Mouse (Mus musculus) heart, embryonic 15.5 days (tissue): ENCODE data around the gene Rab1a. TPM values are rescaled to one million over a fixed set of nuclear protein-coding genes. Genes with fewer than 3 reads are reported as not detected.
A peak's percentile ranks its signal among the peaks of the same experiment; 100 is the strongest.
"Not testable (repeated sequence)": the region's sequence is repeated elsewhere in the genome, so short reads cannot be mapped to it uniquely, and the experiment has no call there.

ENCODE experiments used
- ATAC-seq: fragments of 200-750 bp; cut with Nextera tagmentation; replicated peaks from 2 replicates; pipeline ENCODE4 v1.8.0; 2017; ENCODE audit warnings: low read depth, moderate TSS enrichment; ENCODE audit not compliant: insufficient number of reproducible peaks, insufficient read depth, low FRiP score
- H3K27ac ChIP-seq: fragments of 300-500 bp; sonication (generic); 2 replicates; pipeline ENCODE4 v1.5.1; 2015; ENCODE audit warnings: mild to moderate bottlenecking, inconsistent platforms
- H3K27me3 ChIP-seq: fragments of 300-500 bp; sonication (generic); 2 replicates; pipeline ENCODE4 v1.6.1; 2015; ENCODE audit warnings: inconsistent platforms
- H3K36me3 ChIP-seq: fragments of 300-500 bp; sonication (generic); 2 replicates; pipeline ENCODE4 v1.6.1; 2015; ENCODE audit warnings: mild to moderate bottlenecking, inconsistent platforms
- H3K4me1 ChIP-seq: fragments of 300-500 bp; sonication (generic); replicated peaks from 2 replicates; pipeline ENCODE4 v1.6.1; 2015; ENCODE audit warnings: inconsistent platforms
- H3K4me2 ChIP-seq: fragments of 300-500 bp; sonication (generic); 2 replicates; pipeline ENCODE4 v1.6.1; 2015; ENCODE audit warnings: inconsistent platforms, mild to moderate bottlenecking, moderate library complexity
- H3K4me3 ChIP-seq: fragments of 300-500 bp; sonication (generic); 2 replicates; pipeline ENCODE4 v1.5.1; 2015; ENCODE audit warnings: mild to moderate bottlenecking, inconsistent platforms
- H3K9ac ChIP-seq: fragments of 300-500 bp; sonication (generic); 2 replicates; pipeline ENCODE4 v1.6.1; 2015; ENCODE audit warnings: mild to moderate bottlenecking, inconsistent platforms
- H3K9me3 ChIP-seq: fragments of 300-500 bp; sonication (generic); replicated peaks from 2 replicates; pipeline ENCODE4 v1.6.1; 2016; ENCODE audit warnings: inconsistent platforms
- WGBS: fragments of 180-500 bp; shearing (Covaris S2); methylation state at CpG from one replicate; pipeline ENCODE4 v1.1.7; 2015; ENCODE audit warnings: mixed read lengths; 5-methylcytosine and 5-hydroxymethylcytosine counted together
- polyA plus RNA-seq: library from polyadenylated mRNA; unstranded; fragments of >200 nt; fragmentation: Nextera tagmentation; extraction: Ambion mirVana; gene quantifications from 2 replicates; pipeline ENCODE4 v1.2.1, GENCODE M21; 2015

Rab1a gene
- 191 and 212 TPM in 2 replicates for polyA plus RNA-seq

GRCm38 (mm10) chr11:20200713-20201575, at the start of gene Rab1a:
Rab1a (plus strand) TSS chr11:20201432.
- peak within 1 kb of the TSS; percentile 99 for H3K4me3 ChIP-seq
- H3K36me3 ChIP-seq: no peaks in the 10 kb centered on the region
- ATAC-seq: peak; percentile 96
- H3K27ac ChIP-seq: peak within 1 kb of the TSS; percentile 97
- WGBS: under 1% methylated on average over 54 of the region's 54 CpGs
- peak within 1 kb of the TSS; percentile 77 for H3K4me2 ChIP-seq
- H3K4me1 ChIP-seq: peaks cover 34% of the 10 kb centered on the region
- no peaks in the 10 kb centered on the region for H3K9me3 ChIP-seq
- peak within 1 kb of the TSS; percentile 100 for H3K9ac ChIP-seq
- no peaks in the 10 kb centered on the region for H3K27me3 ChIP-seq

DNA sequence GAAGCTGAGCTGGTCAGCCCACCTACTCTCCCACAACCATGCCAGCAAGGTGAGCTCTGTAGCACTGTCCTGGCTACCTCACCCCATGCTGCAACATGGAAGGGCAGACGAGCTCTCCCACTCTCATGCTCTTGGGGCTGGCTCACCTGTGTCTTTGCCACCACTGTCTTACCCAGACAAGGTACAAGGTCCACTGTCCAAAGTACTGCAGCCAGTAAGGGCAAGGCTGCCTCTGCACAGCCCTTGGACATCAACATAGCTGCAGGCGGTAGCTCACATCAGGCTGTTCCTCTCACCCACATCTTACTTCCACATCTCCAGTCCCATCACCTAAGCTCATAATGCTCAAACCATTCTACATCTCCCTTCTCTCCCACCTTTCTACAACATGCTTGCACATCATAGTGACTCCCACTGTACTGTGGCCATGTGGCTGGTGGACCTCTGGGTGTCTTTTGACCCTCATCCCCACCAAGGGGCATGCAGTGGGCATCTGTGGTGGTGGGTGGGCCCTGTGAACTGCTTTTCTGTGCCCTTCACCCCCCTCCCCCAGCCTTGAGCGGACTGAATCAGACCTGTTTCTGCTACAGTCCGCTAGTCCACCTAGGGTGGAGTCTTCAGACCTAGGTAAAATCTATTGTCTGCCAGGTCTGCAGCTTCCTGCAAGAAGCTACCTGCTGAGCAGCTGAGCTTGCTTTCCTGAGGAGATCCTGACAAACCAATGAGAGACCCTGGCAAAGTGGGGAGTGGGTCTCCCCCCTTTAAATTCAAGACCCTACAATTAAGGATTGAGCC, 48.9 kb upstream of the Rab1a start:
- WGBS: 80% methylated on average over 4 of the region's 4 CpGs
- no peak overlapping the region for H3K4me2 ChIP-seq
- H3K9ac ChIP-seq: no peak overlapping the region
- no peaks in the 10 kb centered on the region for H3K9me3 ChIP-seq
- ATAC-seq: no peak
- H3K4me3 ChIP-seq: no peak overlapping the region
- H3K27me3 ChIP-seq: no peaks in the 10 kb centered on the region
- H3K27ac ChIP-seq: no peak overlapping the region
- no peaks in the 10 kb centered on the region for H3K4me1 ChIP-seq
- H3K36me3 ChIP-seq: no peaks in the 10 kb centered on the region

- WGBS: 89% methylated on average over 5 of the region's 5 CpGs
- H3K9me3 ChIP-seq, ATAC-seq, H3K27me3 ChIP-seq, H3K4me3 ChIP-seq, H3K4me2 ChIP-seq, H3K36me3 ChIP-seq, H3K27ac ChIP-seq, H3K4me1 ChIP-seq, H3K9ac ChIP-seq: not testable (repeated sequence)
These were observed 47.7 kb upstream of the Rab1a start for GRCm38 (mm10) chr11:20153542-20153941.

DNA sequence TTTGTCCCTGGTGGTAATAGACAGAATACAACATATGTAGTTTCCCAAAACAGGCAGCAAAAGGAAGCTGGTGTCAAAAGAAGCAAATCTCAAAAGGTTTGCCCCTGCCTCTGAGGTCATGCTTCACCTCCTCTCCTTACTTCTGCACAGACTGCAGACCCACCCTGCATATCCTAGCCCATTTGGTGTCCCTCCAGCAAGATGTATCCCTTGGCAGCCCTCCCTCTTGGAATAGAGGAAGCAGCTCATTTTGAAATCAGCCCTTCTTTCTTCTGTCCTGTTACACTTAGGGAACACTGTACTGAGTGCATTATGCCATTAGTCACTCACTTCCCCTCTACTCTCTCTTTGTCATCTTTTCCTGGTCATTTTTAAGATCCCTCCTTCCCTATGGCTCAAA, 42.4 kb upstream of the Rab1a start:
- Histone ChIP-seq H3K4me1 (no peaks in the 10 kb centered on the region), H3K9ac (no peak overlapping the region), H3K9me3 (no peaks in the 10 kb centered on the region), H3K4me3 (no peak overlapping the region), H3K36me3 (no peaks in the 10 kb centered on the region), H3K27me3 (no peaks in the 10 kb centered on the region), H3K4me2 (no peak overlapping the region), H3K27ac (no peak overlapping the region)
- ATAC-seq: no peak

GRCm38 (mm10) chr11:20164979-20165867, 36.0 kb upstream of the Rab1a start:
- Histone ChIP-seq H3K27me3 (no peaks in the 10 kb centered on the region), H3K9me3 (no peaks in the 10 kb centered on the region), H3K4me3 (no peak overlapping the region), H3K4me1 (no peaks in the 10 kb centered on the region), H3K27ac (no peak overlapping the region), H3K4me2 (no peak overlapping the region), H3K9ac (no peak overlapping the region), H3K36me3 (no peaks in the 10 kb centered on the region)
- 51% methylated on average over 4 of the region's 4 CpGs for WGBS
- ATAC-seq: no peak

DNA sequence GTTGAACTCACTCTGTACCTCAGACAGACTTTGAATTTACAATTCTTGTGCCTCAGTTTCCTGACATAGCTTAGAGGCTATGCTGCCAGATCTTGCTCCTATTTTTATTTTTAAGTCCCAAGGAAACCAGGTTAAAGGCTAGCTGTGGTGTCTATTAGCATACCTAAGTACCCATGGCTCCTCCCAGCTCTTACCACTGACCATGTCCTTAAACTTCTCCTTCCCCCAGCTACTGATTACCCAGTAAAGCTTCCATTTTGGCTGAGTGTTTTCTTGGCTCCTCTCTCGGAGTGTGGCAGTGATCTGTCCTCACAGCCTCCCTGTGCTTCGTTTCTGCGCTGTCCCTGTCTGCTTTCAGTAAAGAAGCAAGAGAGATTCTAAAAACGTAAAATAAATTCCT, 35.2 kb upstream of the Rab1a start:
- 84% methylated on average over 4 of the region's 4 CpGs for WGBS

DNA sequence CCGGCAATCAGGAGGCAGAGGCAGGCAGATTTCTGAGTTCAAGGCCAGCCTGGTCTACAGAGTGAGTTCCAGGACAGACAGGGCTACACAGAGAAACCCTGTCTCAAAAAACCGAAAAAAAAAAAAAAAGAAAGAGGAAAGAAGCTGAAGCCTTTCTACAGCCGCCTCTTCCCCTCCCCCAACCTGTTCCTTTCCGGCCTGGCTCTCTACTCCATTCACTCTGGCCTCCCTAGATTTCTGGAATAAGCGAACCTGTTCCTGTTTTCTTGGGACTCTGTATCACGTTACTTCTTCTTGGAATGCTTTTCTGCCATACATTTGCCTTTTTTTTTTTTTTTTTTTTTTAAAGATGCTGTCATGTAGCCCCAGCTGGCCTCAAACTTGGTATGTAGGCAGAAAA, 34.8 kb upstream of the Rab1a start:
- H3K36me3 ChIP-seq, H3K9me3 ChIP-seq, H3K27me3 ChIP-seq, H3K4me1 ChIP-seq, H3K9ac ChIP-seq, H3K27ac ChIP-seq, ATAC-seq, H3K4me2 ChIP-seq, H3K4me3 ChIP-seq: not testable (repeated sequence)
- WGBS: 74% methylated on average over 6 of the region's 6 CpGs

More for the DNA sequence above, 35.2 kb upstream of the Rab1a start:
- Histone ChIP-seq H3K9ac (no peak overlapping the region), H3K4me2 (no peak overlapping the region), H3K9me3 (no peaks in the 10 kb centered on the region), H3K27ac (no peak overlapping the region), H3K36me3 (no peaks in the 10 kb centered on the region), H3K4me3 (no peak overlapping the region), H3K4me1 (no peaks in the 10 kb centered on the region), H3K27me3 (no peaks in the 10 kb centered on the region)
- ATAC-seq: no peak

DNA sequence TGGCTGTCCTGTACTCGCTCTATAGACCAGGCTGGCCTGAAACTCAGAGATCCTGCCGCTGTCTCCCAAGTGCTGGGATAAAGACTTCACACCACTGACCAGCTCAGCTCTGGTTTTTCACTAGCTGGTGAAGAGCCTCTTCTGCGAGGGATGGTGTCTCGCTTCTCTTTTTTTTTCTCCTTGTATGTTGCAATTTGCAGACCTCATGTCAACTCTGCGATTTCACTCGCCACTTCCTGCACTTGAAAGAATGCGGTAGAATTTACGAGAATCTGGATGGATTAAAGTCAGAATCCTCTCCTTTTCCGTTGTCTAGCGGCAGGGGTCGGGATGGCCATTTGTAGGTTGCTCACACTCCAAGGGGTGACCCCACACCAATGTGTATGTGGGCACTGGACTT, 32.3 kb upstream of the Rab1a start:
- Histone ChIP-seq H3K9me3 (no peaks in the 10 kb centered on the region), H3K4me3 (no peak overlapping the region), H3K4me2 (no peak overlapping the region), H3K27ac (no peak overlapping the region), H3K36me3 (no peaks in the 10 kb centered on the region), H3K4me1 (no peaks in the 10 kb centered on the region), H3K27me3 (no peaks in the 10 kb centered on the region), H3K9ac (no peak overlapping the region)
- 77% methylated on average over 11 of the region's 11 CpGs for WGBS
- ATAC-seq: no peak

- H3K4me2 ChIP-seq: no peak overlapping the region
- no peaks in the 10 kb centered on the region for H3K36me3 ChIP-seq
- no peaks in the 10 kb centered on the region for H3K4me1 ChIP-seq
- no peak for ATAC-seq
- WGBS: 77% methylated on average over 6 of the region's 6 CpGs
- no peak overlapping the region for H3K4me3 ChIP-seq
- H3K27me3 ChIP-seq: no peaks in the 10 kb centered on the region
- no peak overlapping the region for H3K9ac ChIP-seq
- H3K9me3 ChIP-seq: no peaks in the 10 kb centered on the region
- H3K27ac ChIP-seq: no peak overlapping the region
These were observed 14.0 kb upstream of the Rab1a start for GRCm38 (mm10) chr11:20187271-20187670.

DNA sequence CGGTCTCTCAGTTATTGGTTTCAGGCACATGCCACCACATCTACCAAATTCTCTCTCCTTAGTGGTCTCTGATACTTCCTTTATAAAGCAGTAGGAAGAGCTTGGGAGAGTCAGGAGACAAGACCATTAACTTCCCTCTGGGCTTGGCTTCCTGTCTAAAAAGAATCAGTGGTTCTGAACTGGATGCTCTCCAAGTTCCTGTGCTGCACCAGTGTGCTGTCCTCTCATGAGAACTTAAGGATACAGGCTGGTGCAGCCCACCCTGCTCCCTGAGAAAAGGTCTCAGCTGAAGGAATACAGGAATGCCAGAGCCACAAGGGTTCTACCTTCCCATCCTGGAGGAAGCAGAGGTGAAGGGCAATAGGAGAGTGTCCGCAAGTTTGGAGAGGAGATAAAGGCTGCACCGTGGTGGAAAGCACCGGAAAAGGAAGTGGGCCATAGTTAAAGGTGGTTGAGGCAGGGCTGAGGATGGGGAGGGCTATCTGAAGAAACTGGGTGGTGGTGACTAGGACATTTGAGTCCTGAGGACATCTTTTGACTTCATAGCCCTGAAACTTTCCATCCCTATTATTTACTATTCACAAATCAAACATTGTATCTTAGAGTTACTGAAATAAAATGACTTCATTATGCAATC, 8.0 kb upstream of the Rab1a start:
- Histone ChIP-seq H3K9ac (no peak overlapping the region), H3K9me3 (no peaks in the 10 kb centered on the region), H3K4me3 (no peak overlapping the region), H3K27me3 (no peaks in the 10 kb centered on the region), H3K27ac (no peak overlapping the region), H3K4me2 (no peak overlapping the region), H3K36me3 (no peaks in the 10 kb centered on the region), H3K4me1 (peaks cover 7% of the 10 kb centered on the region)
- no peak for ATAC-seq
- WGBS: 74% methylated on average over 4 of the region's 4 CpGs
